Mouse (Mus musculus): ENCODE results near the gene Ubn1. TPM values are rescaled to one million over a fixed set of nuclear protein-coding genes. Genes with fewer than 3 reads are reported as not detected.
A peak's percentile ranks its signal among the peaks of the same experiment; 100 is the strongest.

Ubn1 gene
- polyA plus RNA-seq, 1 experiment from 2014 or later = 22.8 TPM

- WGBS = 93% methylated on average over 2 of the region's 2 CpGs
Observed at GRCm38 (mm10) chr16:5086179-5086578, 36.3 kb downstream of the Ubn1 start.

GRCm38 (mm10) chr16:5089021-5089420, 39.2 kb downstream of the Ubn1 start:
- Histone ChIP-seq H3K27ac (no peak overlapping the region), H3K9ac (no peak overlapping the region), H3K4me1 (no peaks in the 10 kb centered on the region), H3K27me3 (no peaks in the 10 kb centered on the region), H3K36me3 (peaks cover 44% of the 10 kb centered on the region), H3K4me3 (no peak overlapping the region), H3K4me2 (replicated peaks) (no peak overlapping the region), H3K9me3 (no peaks in the 10 kb centered on the region)
- WGBS = 53% methylated on average over 10 of the region's 10 CpGs
- no peak for ATAC-seq (ENCODE audit: low FRiP score, low read depth)

More at GRCm38 (mm10) chr16:5086179-5086578, 36.3 kb downstream of the Ubn1 start:
- no peak overlapping the region for H3K4me3 ChIP-seq
- no peaks in the 10 kb centered on the region for H3K9me3 ChIP-seq
- H3K9ac ChIP-seq = no peak overlapping the region
- peaks cover 72% of the 10 kb centered on the region for H3K36me3 ChIP-seq
- H3K27ac ChIP-seq = no peak overlapping the region
- ATAC-seq (ENCODE audit: low FRiP score, low read depth) = no peak
- H3K4me1 ChIP-seq = no peaks in the 10 kb centered on the region
- H3K27me3 ChIP-seq = no peaks in the 10 kb centered on the region
- H3K4me2 ChIP-seq (replicated peaks) = no peak overlapping the region

- Histone ChIP-seq H3K4me1 (no peaks in the 10 kb centered on the region), H3K27ac (no peak overlapping the region), H3K27me3 (no peaks in the 10 kb centered on the region), H3K36me3 (peaks cover 2% of the 10 kb centered on the region; the same call in 1 of the 2 replicates), H3K9me3 (no peaks in the 10 kb centered on the region), H3K4me2 (replicated peaks) (no peak overlapping the region), H3K9ac (no peak overlapping the region), H3K4me3 (no peak overlapping the region)
- no peak for ATAC-seq (ENCODE audit: low FRiP score, low read depth)
- 85% methylated on average over 5 of the region's 5 CpGs for WGBS
Observed at GRCm38 (mm10) chr16:5093285-5093684, 43.4 kb downstream of the Ubn1 start.

- ATAC-seq (ENCODE audit: low FRiP score, low read depth) = no peak
- Histone ChIP-seq H3K36me3 (no peaks in the 10 kb centered on the region), H3K9ac (no peak overlapping the region), H3K4me2 (replicated peaks) (no peak overlapping the region), H3K9me3 (no peaks in the 10 kb centered on the region), H3K27me3 (no peaks in the 10 kb centered on the region), H3K4me1 (no peaks in the 10 kb centered on the region), H3K4me3 (no peak overlapping the region), H3K27ac (no peak overlapping the region)
- WGBS = 85% methylated on average over 7 of the region's 8 CpGs
Observed at GRCm38 (mm10) chr16:5096504-5096903, 46.6 kb downstream of the Ubn1 start.

- WGBS = 73% methylated on average over 6 of the region's 6 CpGs
- Histone ChIP-seq H3K27me3 (no peaks in the 10 kb centered on the region), H3K9ac (no peak overlapping the region), H3K27ac (no peak overlapping the region), H3K4me2 (replicated peaks) (no peak overlapping the region), H3K4me1 (no peaks in the 10 kb centered on the region), H3K36me3 (no peaks in the 10 kb centered on the region), H3K9me3 (no peaks in the 10 kb centered on the region), H3K4me3 (no peak overlapping the region)
- no peak for ATAC-seq (ENCODE audit: low FRiP score, low read depth)
Observed at GRCm38 (mm10) chr16:5101000-5101399, 51.1 kb downstream of the Ubn1 start.

GRCm38 (mm10) chr16:5109877-5110276, 60.0 kb downstream of the Ubn1 start:
- H3K4me1 ChIP-seq = 0 out of 2 replicates have a peak, but pooled peaks cover 8% of the 10 kb centered on the region
- no peak overlapping the region for H3K27ac ChIP-seq
- no peaks in the 10 kb centered on the region for H3K9me3 ChIP-seq
- no peak overlapping the region for H3K4me2 ChIP-seq (replicated peaks)
- H3K9ac ChIP-seq = no peak overlapping the region
- H3K4me3 ChIP-seq = no peak overlapping the region
- WGBS = 58% methylated on average over 7 of the region's 7 CpGs
- no peak for ATAC-seq (ENCODE audit: low FRiP score, low read depth)
- no peaks in the 10 kb centered on the region for H3K36me3 ChIP-seq
- H3K27me3 ChIP-seq = no peaks in the 10 kb centered on the region

GRCm38 (mm10) chr16:5111021-5111420, 61.2 kb downstream of the Ubn1 start:
- no peaks in the 10 kb centered on the region for H3K9me3 ChIP-seq

GRCm38 (mm10) chr16:5113002-5113550, 63.2 kb downstream of the Ubn1 start:
- no peak overlapping the region; the same call in 1 of the 2 replicates for H3K27ac ChIP-seq
- 66% methylated on average over 4 of the region's 4 CpGs for WGBS
- no peak overlapping the region for H3K9ac ChIP-seq
- no peaks in the 10 kb centered on the region for H3K27me3 ChIP-seq
- H3K4me2 ChIP-seq (replicated peaks) = no peak overlapping the region
- H3K4me1 ChIP-seq = 0 out of 2 replicates have a peak, but pooled peaks cover 8% of the 10 kb centered on the region
- H3K4me3 ChIP-seq = no peak overlapping the region
- no peaks in the 10 kb centered on the region for H3K9me3 ChIP-seq
- H3K36me3 ChIP-seq = no peaks in the 10 kb centered on the region
- ATAC-seq (ENCODE audit: low FRiP score, low read depth) = no peak

More at GRCm38 (mm10) chr16:5111021-5111420, 61.2 kb downstream of the Ubn1 start:
- Histone ChIP-seq H3K27ac (no peak overlapping the region), H3K4me3 (no peak overlapping the region), H3K36me3 (no peaks in the 10 kb centered on the region), H3K4me2 (replicated peaks) (no peak overlapping the region), H3K9ac (no peak overlapping the region), H3K27me3 (no peaks in the 10 kb centered on the region), H3K4me1 (0 out of 2 replicates have a peak, but pooled peaks cover 8% of the 10 kb centered on the region)
- 79% methylated on average over 3 of the region's 3 CpGs for WGBS
- no peak for ATAC-seq (ENCODE audit: low FRiP score, low read depth)

- H3K27ac ChIP-seq = no peak overlapping the region
Observed at GRCm38 (mm10) chr16:5113582-5113981, 63.7 kb downstream of the Ubn1 start.

GRCm38 (mm10) chr16:5119385-5119784, 69.5 kb downstream of the Ubn1 start:
- ATAC-seq (ENCODE audit: low FRiP score, low read depth) = no peak
- Histone ChIP-seq H3K4me3 (no peak overlapping the region), H3K27me3 (peaks cover 28% of the 10 kb centered on the region), H3K27ac (no peak overlapping the region), H3K36me3 (no peaks in the 10 kb centered on the region), H3K4me2 (replicated peaks) (no peak overlapping the region), H3K9me3 (0 out of 2 replicates have a peak, but pooled peaks cover under 1% of the 10 kb centered on the region), H3K4me1 (no peaks in the 10 kb centered on the region), H3K9ac (no peak overlapping the region)
- WGBS = 73% methylated on average over 4 of the region's 4 CpGs

More at GRCm38 (mm10) chr16:5113582-5113981, 63.7 kb downstream of the Ubn1 start:
- Histone ChIP-seq H3K27me3 (no peaks in the 10 kb centered on the region), H3K4me3 (no peak overlapping the region), H3K9me3 (no peaks in the 10 kb centered on the region), H3K36me3 (no peaks in the 10 kb centered on the region), H3K9ac (no peak overlapping the region), H3K4me2 (replicated peaks) (no peak overlapping the region), H3K4me1 (0 out of 2 replicates have a peak, but pooled peaks cover 8% of the 10 kb centered on the region)
- ATAC-seq (ENCODE audit: low FRiP score, low read depth) = peak; percentile 78
- WGBS = 61% methylated on average over 2 of the region's 2 CpGs

- 0 out of 2 replicates have a peak, but pooled peaks cover 6% of the 10 kb centered on the region for H3K9me3 ChIP-seq
- H3K27ac ChIP-seq = no peak overlapping the region
- no peak for ATAC-seq (ENCODE audit: low FRiP score, low read depth)
- H3K9ac ChIP-seq = no peak overlapping the region
- H3K4me3 ChIP-seq = no peak overlapping the region
- no peaks in the 10 kb centered on the region for H3K36me3 ChIP-seq
- H3K27me3 ChIP-seq = peaks cover 28% of the 10 kb centered on the region
- WGBS = 77% methylated on average over 4 of the region's 4 CpGs
- no peak overlapping the region for H3K4me2 ChIP-seq (replicated peaks)
- no peaks in the 10 kb centered on the region for H3K4me1 ChIP-seq
Observed at GRCm38 (mm10) chr16:5119845-5120244, 70.0 kb downstream of the Ubn1 start.

- Histone ChIP-seq H3K27ac (no peak overlapping the region), H3K27me3 (peaks cover 46% of the 10 kb centered on the region), H3K4me3 (no peak overlapping the region), H3K4me2 (replicated peaks) (no peak overlapping the region), H3K9me3 (0 out of 2 replicates have a peak, but pooled peaks cover 6% of the 10 kb centered on the region), H3K36me3 (no peaks in the 10 kb centered on the region), H3K4me1 (no peaks in the 10 kb centered on the region), H3K9ac (no peak overlapping the region)
- no peak for ATAC-seq (ENCODE audit: low FRiP score, low read depth)
- 56% methylated on average over 6 of the region's 6 CpGs for WGBS
Observed at GRCm38 (mm10) chr16:5123476-5123875, 73.6 kb downstream of the Ubn1 start.

- Histone ChIP-seq H3K9me3 (no peaks in the 10 kb centered on the region), H3K4me3 (no peak overlapping the region), H3K36me3 (no peaks in the 10 kb centered on the region), H3K4me2 (replicated peaks) (no peak overlapping the region), H3K27ac (no peak overlapping the region), H3K4me1 (peaks cover 12% of the 10 kb centered on the region), H3K9ac (no peak overlapping the region), H3K27me3 (peaks cover 84% of the 10 kb centered on the region)
- no peak for ATAC-seq (ENCODE audit: low FRiP score, low read depth)
- 53% methylated on average over 2 of the region's 2 CpGs for WGBS
Observed at GRCm38 (mm10) chr16:5130196-5130595, 80.3 kb downstream of the Ubn1 start.

All from limb, embryonic 13.5 days (tissue).